Mouse (Mus musculus): ENCODE measurements at regions not wholly inside any gene's neighbourhood (a gene's known extent, or its start where the extent isn't known, plus 50 kb on each side); places are given as distances from the start of the nearest gene placed in this dataset.

GRCm38 (mm10) chr12:118784643-118785042 is 61.5 kb upstream of the Sp8 start:
- DNase-seq = no peak

- no peak for DNase-seq
Observed at GRCm38 (mm10) chr12:118781978-118782377, 64.2 kb upstream of the Sp8 start.

DNA sequence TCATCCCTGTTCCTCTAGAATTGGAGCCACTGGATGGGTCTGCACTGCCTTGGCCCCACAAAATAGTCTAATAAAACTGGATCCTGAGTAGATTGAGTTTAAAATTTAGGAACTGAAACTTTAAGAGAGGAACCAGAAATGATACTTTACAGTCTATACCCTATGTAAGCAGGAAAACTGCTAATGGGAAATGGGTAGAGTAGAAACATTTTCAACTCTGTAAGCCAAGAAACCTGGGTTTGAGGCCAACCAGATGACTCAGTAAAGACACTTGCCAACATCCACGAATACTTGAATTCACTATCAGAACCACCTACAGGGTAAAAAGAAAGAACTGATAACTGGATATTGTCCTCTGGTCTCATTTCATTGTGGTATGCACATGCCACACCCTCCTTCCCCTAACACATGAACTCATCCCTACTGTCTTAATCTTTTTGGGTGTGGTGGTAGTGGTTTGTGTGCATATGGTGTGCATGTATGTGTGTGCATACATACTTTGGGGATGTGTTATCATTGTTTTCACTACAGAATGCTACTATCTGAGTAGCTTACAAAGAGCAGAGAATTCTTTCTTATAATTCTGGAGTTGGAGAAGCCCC is 70.6 kb upstream of the Sp8 start:
- DNase-seq = no peak

- DNase-seq = no peak
Observed at GRCm38 (mm10) chr12:118772790-118773189, 73.3 kb upstream of the Sp8 start.

DNA sequence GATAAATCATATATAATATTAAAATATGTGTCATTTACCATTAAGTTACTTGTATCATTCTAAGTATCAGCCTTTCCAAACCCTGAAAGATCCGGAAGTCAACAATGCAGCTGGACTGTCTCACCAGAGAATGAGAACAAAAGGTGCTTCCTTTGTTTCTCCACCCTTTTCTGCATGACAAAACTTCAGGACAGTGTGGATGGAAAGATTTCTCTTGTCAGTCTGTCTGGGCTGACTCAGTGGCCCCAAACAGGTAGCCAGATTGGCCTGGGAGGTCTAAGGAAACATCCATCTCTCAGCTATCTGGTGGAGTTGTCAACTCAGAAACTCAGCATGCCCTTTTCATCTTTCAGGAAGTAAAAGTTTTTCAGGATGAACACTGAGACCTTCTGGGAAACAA is 79.7 kb upstream of the Sp8 start:
- no peak for DNase-seq

- DNase-seq = no peak
Observed at GRCm38 (mm10) chr12:118754076-118754475, 92.1 kb upstream of the Sp8 start.

GRCm38 (mm10) chr12:118739103-118739502 is 107.0 kb upstream of the Sp8 start:
- DNase-seq = no peak

GRCm38 (mm10) chr12:118725891-118726290 is 120.2 kb upstream of the Sp8 start:
- no peak for DNase-seq

DNA sequence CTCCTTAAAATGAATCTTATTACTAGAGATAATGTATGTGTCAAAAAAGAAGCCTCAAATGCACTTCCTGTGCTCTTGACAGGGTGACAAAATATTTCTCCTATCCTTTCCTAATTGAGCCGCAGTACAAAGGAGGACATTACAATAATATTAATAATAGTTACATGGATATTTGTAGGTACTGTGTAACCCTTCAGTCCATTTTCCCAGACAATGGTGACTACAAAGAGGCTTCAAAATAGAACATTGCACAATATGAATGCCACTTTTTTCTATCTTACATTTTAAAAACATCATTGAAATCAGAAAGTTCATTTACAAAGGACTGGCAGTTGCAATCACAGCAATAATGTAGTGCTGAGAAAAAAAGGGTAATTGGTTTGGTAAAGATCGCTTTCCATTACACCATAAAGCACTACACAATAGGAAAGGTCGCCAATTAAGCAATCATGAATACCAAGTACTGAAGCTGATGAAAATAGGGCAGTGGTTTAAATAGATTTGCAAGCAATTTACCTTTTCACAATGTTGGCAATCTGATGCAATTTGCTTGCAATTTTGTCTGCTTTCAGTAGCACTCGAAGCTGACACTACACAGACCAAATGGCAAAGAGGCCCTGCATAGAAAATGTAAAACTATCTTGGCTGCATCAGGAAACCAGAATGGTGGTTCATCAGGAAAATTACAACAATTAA is 126.1 kb upstream of the Sp8 start:
- no peak for DNase-seq

GRCm38 (mm10) chr12:118716824-118717223 is 129.3 kb upstream of the Sp8 start:
- DNase-seq = no peak

DNA sequence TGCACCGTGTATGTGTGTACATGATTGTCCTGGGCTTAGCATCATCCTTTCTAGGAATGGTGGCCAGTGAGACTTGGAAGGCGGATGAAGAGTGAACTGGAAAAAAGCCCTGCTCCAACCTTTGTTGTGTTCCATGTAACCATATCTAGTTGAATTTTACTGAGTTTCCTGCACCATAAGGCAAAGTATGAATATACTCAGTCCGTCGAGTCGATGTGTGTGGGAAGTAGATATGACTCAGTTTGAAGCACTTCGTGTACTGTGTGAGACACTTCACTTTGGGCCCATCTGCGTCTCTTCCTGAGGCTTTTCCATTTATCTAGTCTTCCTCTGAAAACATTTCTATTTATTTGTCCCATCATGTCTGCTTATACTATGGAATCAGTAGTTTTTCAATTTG is 139.5 kb upstream of the Sp8 start:
- DNase-seq = peak; percentile 11 to 24

- no peak for DNase-seq
Observed at GRCm38 (mm10) chr12:118704826-118705225, 141.3 kb upstream of the Sp8 start.

- DNase-seq = no peak
Observed at GRCm38 (mm10) chr12:118703730-118704129, 142.4 kb upstream of the Sp8 start.

- no peak for DNase-seq
Observed at GRCm38 (mm10) chr12:118703068-118703662, 143.0 kb upstream of the Sp8 start.

- DNase-seq = no peak
Observed at GRCm38 (mm10) chr12:118701838-118702237, 144.3 kb upstream of the Sp8 start.

GRCm38 (mm10) chr12:118698110-118698509 is 148.0 kb upstream of the Sp8 start:
- no peak for DNase-seq

DNA sequence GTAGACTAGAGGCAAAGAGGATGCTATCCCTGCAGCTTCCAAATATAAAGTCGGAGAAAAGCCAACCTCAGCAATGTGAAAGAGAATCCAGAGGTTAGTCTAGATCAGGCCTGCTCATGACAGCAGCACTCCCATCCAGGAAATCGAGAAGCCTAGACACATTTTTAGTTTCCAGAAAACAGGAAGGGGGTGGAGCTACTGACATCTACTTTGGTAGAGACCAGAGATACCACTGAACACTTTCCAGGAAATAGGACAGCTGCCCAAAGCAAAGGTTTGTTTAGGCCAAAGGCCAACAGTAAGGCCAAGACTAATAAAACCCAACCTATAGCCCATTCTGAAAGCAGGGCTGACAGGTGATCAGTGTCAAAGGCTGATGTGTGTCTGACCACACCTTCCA is 151.4 kb upstream of the Sp8 start:
- no peak for DNase-seq

- DNase-seq = no peak
Observed at GRCm38 (mm10) chr12:118682902-118683301, 163.2 kb upstream of the Sp8 start.

DNA sequence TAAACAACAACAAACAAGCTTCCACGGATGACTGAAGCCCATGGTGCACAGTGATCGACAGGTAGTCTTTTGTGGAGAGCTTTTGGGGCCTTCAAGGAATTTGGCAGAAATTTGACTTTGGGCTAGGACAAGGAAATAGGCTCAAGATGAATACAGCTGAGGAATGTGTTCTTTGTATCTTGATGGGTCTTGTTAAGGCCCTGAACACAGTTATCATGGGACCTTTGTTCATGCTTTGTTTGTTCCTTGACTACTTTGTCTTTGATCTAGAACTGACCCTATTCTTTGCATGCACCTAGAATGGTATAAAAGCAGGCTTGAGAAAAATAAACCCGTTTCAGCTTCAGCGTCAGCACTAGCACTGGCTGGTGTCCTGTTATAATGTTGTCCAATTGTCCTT is 168.1 kb upstream of the Sp8 start:
- DNase-seq = no peak

DNA sequence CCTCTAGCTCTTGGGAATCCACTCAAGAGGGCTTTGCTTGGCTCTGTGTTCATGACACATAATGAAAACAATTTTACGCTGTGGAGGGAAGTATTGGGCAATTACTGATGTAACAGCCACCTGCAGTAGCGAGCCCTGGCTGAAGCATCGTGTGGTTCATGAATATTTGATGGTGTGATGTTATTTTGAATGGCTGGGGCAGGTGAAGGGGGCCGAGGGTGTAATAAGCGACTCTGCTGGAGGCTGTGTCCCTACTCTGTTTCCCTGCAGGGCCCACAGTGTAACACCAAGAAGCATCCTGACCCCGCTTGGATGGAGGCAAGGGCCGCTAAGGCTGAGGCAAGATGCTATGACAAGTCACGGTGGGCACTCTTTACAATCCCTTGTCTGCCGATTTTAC is 184.6 kb upstream of the Sp8 start:
- no peak for DNase-seq

DNA sequence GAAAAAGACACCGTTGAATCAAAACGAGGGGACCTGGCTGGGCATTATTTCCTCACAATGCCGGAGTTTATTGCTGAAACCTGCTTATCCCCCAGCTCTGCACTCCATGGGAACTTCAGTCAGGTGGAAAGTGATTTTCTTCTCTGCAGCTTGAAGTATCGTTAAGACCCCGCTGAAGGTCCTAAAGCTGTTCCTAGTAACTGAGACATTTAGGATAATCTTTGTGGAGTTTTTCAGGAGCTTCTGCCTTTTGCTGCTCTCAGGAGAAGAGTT is 185.0 kb upstream of the Sp8 start:
- DNase-seq = no peak

DNA sequence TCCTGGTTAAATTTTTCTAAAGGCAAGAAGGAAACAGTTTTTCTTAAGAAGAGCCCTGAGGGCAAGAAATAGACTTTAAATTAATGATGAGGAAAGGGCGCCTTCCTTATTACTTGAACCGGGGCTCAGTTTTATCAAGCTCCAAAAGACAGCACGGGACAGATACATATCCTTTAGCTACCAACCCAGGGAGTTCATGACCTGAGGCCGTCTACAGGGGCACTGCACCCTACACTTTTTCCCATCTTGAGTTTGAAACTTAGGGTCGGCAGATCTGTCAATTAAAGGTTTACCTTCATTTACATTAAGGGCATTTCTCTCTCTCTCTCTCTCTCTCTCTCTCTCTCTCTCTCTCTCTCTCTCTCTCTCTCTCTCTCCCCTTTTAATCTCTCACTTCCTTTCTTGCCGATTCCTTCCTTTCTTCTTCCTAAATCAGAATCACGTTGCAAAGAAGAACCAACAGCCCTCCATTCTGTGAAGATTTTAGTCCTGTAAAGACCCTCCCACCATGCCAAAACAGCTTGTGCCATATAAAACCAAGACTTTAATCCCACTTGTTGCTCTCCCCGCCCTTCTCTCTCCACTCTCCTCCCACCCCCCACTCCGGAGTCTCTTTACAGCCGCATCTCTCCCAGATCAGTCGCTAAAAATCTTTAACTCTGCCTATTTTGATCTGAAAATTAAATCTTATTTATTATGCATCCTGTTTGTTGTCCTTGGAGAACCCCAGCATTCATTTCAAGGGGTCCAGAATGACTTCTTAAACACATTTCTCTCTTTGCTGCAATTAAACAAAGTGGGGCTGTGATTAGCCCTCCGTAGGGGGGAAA is 185.5 kb upstream of the Sp8 start:
- DNase-seq = no peak
